Mouse (Mus musculus) stomach, embryonic 16.5 days (tissue): Measurements from ENCODE around the gene St3gal5. TPM values are rescaled to one million over a fixed set of nuclear protein-coding genes. Genes with fewer than 3 reads are reported as not detected.

Source experiments
- ATAC-seq: fragments of 200-750 bp; cut with Nextera tagmentation; 2 replicates; pipeline ENCODE4 v1.8.0; 2017; ENCODE audit warnings: moderate number of reproducible peaks, moderate TSS enrichment; ENCODE audit not compliant: insufficient read depth, low FRiP score
- H3K27ac ChIP-seq: fragments of 300-500 bp; sonication (generic); 2 replicates; pipeline ENCODE4 v1.5.1; 2014; ENCODE audit warnings: low read length
- H3K27me3 ChIP-seq: fragments of 300-500 bp; sonication (generic); 2 replicates; pipeline ENCODE4 v1.6.1; 2014; ENCODE audit warnings: low read length, control low read depth, mixed read lengths; ENCODE audit not compliant: control insufficient read depth, insufficient read depth
- H3K36me3 ChIP-seq: fragments of 300-500 bp; sonication (generic); 2 replicates; pipeline ENCODE4 v1.6.1; 2014; ENCODE audit warnings: low read length; ENCODE audit not compliant: control insufficient read depth, insufficient read depth
- H3K4me1 ChIP-seq: fragments of 300-500 bp; sonication (generic); 2 replicates; pipeline ENCODE4 v1.6.1; 2014; ENCODE audit warnings: low read length, control low read depth, mixed read lengths; ENCODE audit not compliant: control insufficient read depth, insufficient read depth
- H3K4me2 ChIP-seq: fragments of 300-500 bp; sonication (generic); 2 replicates; pipeline ENCODE4 v1.6.1; 2014; ENCODE audit warnings: low read depth, low read length, mixed read lengths
- H3K4me3 ChIP-seq: fragments of 300-500 bp; sonication (generic); replicated peaks from 2 replicates; pipeline ENCODE4 v1.5.1; 2014; ENCODE audit warnings: mild to moderate bottlenecking, low read length
- H3K9ac ChIP-seq: fragments of 300-500 bp; sonication (generic); 2 replicates; pipeline ENCODE4 v1.6.1; 2014; ENCODE audit warnings: low read length
- H3K9me3 ChIP-seq: fragments of 300-500 bp; sonication (generic); replicated peaks from 2 replicates; pipeline ENCODE4 v1.6.1; 2016; ENCODE audit warnings: low read length, control low read depth; ENCODE audit not compliant: control insufficient read depth
- WGBS: fragments of 180-500 bp; shearing (Covaris S2); extraction: QIAGEN DNeasy Blood & Tissue Kit; methylation state at CpG from one replicate; pipeline ENCODE4 v1.1.7; 2014; 5-methylcytosine and 5-hydroxymethylcytosine counted together
- polyA plus RNA-seq: library from polyadenylated mRNA; unstranded; fragments of >200 nt; fragmentation: Nextera tagmentation; extraction: Ambion mirVana; gene quantifications from 2 replicates; pipeline ENCODE4 v1.2.1, GENCODE M21; 2015

Gene St3gal5
- polyA plus RNA-seq, 1 experiment from 2014 or later = 32.2 TPM

DNA sequence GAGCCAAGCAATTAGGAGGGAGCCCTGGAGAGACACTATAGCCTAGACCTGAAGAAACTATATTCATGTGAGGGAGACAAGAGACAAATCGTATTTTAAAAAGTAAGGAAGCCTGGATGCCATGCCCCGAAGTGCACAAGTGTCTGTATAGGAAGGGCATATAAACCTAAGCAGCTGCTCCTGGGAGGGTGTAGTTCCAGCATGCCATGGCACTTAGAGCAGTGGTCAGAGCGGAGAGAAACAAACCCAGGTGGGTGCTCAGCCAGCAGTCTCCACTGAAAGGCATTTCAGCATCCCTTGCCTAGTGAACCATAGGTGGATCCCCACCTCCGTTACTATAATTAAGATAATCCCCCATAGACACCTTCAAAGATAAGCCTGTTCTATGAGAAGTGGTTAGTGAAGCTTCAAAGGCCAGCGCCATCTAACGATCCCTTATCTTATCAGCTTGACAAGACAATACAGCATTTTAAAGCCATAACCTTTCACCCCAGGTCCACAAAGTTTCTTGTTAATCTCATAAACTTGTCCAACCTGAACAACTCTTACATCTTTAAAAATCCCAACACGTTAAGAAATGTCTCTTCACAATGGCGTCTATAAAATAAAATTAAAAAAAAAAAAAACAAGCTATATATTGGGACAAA, 20.1 kb downstream of the St3gal5 start:
- no peaks in the 10 kb centered on the region for H3K9me3 ChIP-seq
- H3K9ac ChIP-seq = no peak overlapping the region
- 57% methylated on average over 8 of the region's 8 CpGs for WGBS

GRCm38 (mm10) chr6:72119870-72120269, 22.5 kb downstream of the St3gal5 start:
- Histone ChIP-seq H3K4me2 (no peak overlapping the region), H3K9ac (no peak overlapping the region), H3K4me3 (no peak overlapping the region), H3K36me3 (no peaks in the 10 kb centered on the region), H3K27me3 (no peaks in the 10 kb centered on the region), H3K27ac (no peak overlapping the region), H3K9me3 (no peaks in the 10 kb centered on the region), H3K4me1 (no peaks in the 10 kb centered on the region)
- ATAC-seq = no peak
- 84% methylated on average over 1 of the region's 1 CpGs for WGBS

More for the DNA sequence above, 20.1 kb downstream of the St3gal5 start:
- ATAC-seq = no peak
- no peak overlapping the region for H3K27ac ChIP-seq
- no peak overlapping the region for H3K4me3 ChIP-seq
- no peaks in the 10 kb centered on the region for H3K36me3 ChIP-seq
- H3K27me3 ChIP-seq = no peaks in the 10 kb centered on the region
- no peak overlapping the region for H3K4me2 ChIP-seq
- no peaks in the 10 kb centered on the region for H3K4me1 ChIP-seq

DNA sequence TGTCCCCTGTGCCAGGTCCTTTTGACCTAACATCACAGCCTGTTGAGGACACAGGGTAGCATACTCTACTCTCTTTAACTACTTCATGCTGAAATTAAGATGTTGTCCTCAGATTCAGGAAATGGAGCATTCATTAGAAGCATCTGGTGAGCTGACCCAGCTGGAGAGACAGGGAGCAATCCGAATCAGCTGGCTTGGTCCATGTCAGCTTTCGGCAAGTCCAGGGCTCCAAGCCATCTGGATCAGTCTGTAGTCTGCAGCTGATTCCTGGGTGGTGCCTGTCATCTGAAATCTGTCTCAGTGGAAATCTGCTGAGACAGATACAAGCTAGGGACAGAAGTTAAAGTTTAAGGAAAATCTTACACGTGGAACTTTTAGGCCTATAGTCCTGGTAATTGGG, 23.9 kb downstream of the St3gal5 start:
- Histone ChIP-seq H3K9ac (no peak overlapping the region), H3K4me3 (no peak overlapping the region), H3K9me3 (no peaks in the 10 kb centered on the region), H3K4me1 (no peaks in the 10 kb centered on the region), H3K27ac (no peak overlapping the region), H3K36me3 (no peaks in the 10 kb centered on the region), H3K27me3 (no peaks in the 10 kb centered on the region), H3K4me2 (no peak overlapping the region)
- WGBS = 49% methylated on average over 3 of the region's 3 CpGs
- ATAC-seq = 0 out of 2 replicates have a peak, but pooled peaks have one; percentile 40

GRCm38 (mm10) chr6:72122515-72122914, 25.1 kb downstream of the St3gal5 start:
- no peaks in the 10 kb centered on the region for H3K9me3 ChIP-seq
- H3K36me3 ChIP-seq = no peaks in the 10 kb centered on the region
- ATAC-seq = no peak
- H3K4me2 ChIP-seq = no peak overlapping the region
- H3K27ac ChIP-seq = no peak overlapping the region
- H3K4me1 ChIP-seq = no peaks in the 10 kb centered on the region
- WGBS = 75% methylated on average over 5 of the region's 5 CpGs
- no peaks in the 10 kb centered on the region for H3K27me3 ChIP-seq
- H3K4me3 ChIP-seq = no peak overlapping the region
- H3K9ac ChIP-seq = no peak overlapping the region

DNA sequence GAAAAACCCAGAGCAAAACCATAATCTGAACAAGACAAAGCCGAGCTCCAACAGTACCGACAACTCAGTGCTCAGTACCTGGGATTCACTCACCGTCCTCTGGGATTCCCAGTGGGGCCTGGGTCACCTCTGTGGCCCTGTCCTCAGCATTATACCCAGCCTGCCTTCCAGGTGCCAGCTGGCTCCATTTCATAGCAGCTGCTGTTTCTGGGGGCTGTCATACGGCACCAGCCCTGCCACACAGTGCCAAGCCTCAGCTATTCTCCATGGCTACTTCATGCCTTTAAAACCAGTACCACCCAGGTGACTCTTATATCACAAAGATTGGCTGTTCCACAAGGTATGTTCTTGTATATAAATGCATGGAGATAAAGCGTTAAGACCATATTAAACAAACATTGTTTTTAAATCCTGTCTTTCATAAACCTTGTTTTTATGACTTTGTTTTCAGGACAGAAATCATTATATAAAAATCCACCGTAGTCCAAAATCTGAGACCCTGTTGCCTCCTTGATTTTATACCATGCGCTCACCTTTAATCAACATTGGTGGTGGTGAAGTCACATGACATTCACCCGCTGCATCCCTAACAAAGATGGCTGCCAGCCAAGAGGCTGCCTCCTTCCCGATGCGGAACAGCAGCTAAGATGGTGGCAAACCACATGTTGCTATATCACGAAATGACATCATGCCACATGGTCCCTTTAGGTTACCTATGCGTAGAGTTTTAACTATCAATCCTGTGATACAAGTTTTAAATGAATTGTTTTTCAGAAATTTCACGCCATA, 27.1 kb downstream of the St3gal5 start:
- no peak overlapping the region for H3K9ac ChIP-seq
- WGBS = 94% methylated on average over 13 of the region's 13 CpGs
- no peak overlapping the region for H3K4me3 ChIP-seq
- H3K27me3 ChIP-seq = no peaks in the 10 kb centered on the region
- no peaks in the 10 kb centered on the region for H3K9me3 ChIP-seq
- ATAC-seq = no peak
- H3K4me2 ChIP-seq = no peak overlapping the region
- H3K27ac ChIP-seq = no peak overlapping the region
- no peaks in the 10 kb centered on the region for H3K36me3 ChIP-seq
- no peaks in the 10 kb centered on the region for H3K4me1 ChIP-seq

DNA sequence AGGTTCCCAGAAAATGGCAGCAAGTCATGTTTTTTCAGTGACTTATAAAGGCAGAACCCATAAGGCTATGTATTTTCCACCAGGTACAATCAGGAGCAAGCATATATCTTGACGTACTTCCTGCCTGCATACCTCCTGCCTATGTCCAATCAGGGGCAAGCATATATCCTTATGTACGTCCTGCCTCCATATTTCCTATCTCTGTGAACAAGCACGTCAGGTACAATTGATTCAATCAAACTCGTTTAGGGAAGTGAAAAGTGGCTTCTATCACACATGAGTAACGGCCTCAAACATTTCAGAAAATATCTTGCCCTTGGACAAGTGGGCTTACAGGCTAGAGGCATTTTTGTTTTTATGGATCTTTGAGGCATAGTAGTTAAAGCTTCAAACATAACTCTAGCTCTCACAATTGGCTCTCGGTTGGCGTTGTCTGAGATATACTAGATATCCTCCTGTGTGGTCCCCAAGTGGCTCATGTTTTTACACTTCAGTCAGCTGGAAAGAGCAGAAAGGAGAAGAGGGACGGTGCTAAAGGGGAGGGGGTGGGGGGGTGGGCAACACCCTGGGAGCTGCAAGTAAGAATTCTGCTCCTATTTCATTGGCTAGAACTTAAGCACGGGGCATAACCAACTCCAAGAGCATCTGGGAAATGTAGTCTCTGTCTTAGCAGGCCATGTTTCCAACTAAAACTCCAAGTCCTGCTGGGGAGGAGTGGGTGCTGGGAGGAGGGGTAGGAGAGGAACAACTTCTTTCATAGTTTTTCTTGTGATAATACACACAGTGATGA, 28.9 kb downstream of the St3gal5 start:
- H3K27ac ChIP-seq = no peak overlapping the region
- H3K9me3 ChIP-seq = no peaks in the 10 kb centered on the region
- H3K4me1 ChIP-seq = no peaks in the 10 kb centered on the region
- whole genome bisulfite sequencing = 74% methylated on average over 9 of the region's 9 CpGs
- H3K4me2 ChIP-seq = no peak overlapping the region
- no peaks in the 10 kb centered on the region for H3K36me3 ChIP-seq
- no peak overlapping the region for H3K9ac ChIP-seq
- no peaks in the 10 kb centered on the region for H3K27me3 ChIP-seq
- ATAC-seq = no peak
- no peak overlapping the region for H3K4me3 ChIP-seq

GRCm38 (mm10) chr6:72130056-72130455, 32.7 kb downstream of the St3gal5 start:
- Histone ChIP-seq H3K9me3 (no peaks in the 10 kb centered on the region), H3K9ac (no peak overlapping the region), H3K4me1 (no peaks in the 10 kb centered on the region), H3K4me3 (no peak overlapping the region), H3K4me2 (no peak overlapping the region), H3K27ac (no peak overlapping the region), H3K27me3 (no peaks in the 10 kb centered on the region), H3K36me3 (no peaks in the 10 kb centered on the region)
- no peak for ATAC-seq
- 86% methylated on average over 6 of the region's 6 CpGs for WGBS

DNA sequence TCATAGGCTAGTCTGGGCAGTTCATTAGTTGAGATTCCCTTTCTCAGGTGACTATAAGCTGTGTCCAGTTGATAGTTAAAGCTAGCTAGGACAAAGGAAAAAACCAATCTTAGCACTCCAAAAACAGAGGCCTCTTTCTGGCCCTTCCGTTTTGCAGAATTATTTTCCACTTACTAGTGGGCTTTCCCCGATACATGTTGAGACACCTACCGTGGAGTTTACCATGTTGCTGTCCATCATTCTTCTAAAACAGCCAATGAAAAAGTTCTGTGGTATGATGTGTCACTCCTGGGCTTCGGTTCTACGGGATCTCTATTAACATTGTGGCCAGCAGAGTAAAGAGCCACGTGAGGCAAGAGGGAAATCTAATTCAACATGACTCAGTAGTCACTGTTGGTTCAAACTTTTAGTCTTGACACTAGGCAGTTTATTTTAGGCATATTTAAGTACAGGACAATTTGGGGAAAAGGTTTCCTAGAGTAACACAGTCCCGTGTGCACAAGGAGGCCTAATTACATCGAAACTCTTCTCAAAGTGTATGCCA, 35.4 kb downstream of the St3gal5 start:
- Histone ChIP-seq H3K9me3 (no peaks in the 10 kb centered on the region), H3K27me3 (no peaks in the 10 kb centered on the region), H3K9ac (no peak overlapping the region), H3K4me1 (no peaks in the 10 kb centered on the region), H3K27ac (no peak overlapping the region), H3K36me3 (no peaks in the 10 kb centered on the region), H3K4me3 (no peak overlapping the region), H3K4me2 (no peak overlapping the region)
- no peak for ATAC-seq
- 94% methylated on average over 8 of the region's 8 CpGs for WGBS
